Mouse (Mus musculus) heart, adult 8-10 months (tissue): ENCODE data around the gene Hsd17b6. TPM values are rescaled to one million over a fixed set of nuclear protein-coding genes. Genes with fewer than 3 reads are reported as not detected.
"Not testable (repeated sequence)": the region's sequence is repeated elsewhere in the genome, so short reads cannot be mapped to it uniquely, and the experiment has no call there.

Experiments
- DNase-seq: peaks from one replicate; pipeline ENCODE4 v3.0.0; 2022; ENCODE audit warnings: low spot score
- total RNA-seq, 4 experiments: library from RNA; stranded (reverse); gene quantifications; 2 replicates each; pipeline ENCODE4 v1.2.4; 2022

Hsd17b6 gene
- total RNA-seq, result not detected

DNA sequence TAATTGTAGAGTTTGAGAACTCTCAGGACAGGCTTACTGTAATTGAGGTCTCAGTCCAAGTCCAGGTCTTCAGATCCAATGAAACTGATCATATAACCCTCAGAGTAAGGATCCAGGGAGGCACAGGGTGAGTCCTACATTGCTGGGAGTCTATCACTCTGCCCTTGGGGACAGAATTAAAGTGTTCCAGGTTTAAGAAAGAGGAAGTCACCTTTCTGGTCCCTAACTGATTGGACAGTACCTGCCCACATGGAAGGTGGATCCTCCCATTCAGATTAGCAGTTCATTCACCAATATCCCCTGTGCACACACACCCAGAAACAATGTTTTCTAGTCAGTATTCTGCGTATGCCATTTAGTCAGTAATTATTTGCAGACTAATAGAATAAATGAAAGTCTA is at the start of gene Hsd17b6:
Hsd17b6 (minus strand) TSS at position 166 of the 400 bp plus-strand sequence.
- DNase-seq, result no peak

- DNase-seq, result no peak
These were observed 45.6 kb upstream of the Hsd17b6 start for GRCm38 (mm10) chr10:128053001-128053400.

DNA sequence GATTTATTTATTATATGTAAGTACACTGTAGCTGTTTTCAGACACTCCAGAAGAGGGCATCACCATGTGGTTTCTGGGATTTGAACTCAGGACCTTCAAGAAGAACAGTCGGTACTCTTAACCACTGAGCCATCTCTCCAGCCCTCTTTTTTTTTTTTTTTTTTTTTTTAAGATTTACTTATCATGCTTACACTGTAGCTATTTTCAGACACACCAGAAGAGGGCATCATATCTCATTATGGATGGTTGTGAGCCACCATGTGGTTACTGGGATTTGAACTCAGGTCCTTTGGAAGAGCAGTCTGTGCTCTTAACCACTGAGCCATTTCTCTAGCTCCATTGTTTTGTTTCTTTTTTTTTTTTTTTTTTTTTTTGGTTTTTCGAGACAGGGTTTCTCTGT is 44.7 kb upstream of the Hsd17b6 start:
- DNase-seq, result not testable (repeated sequence)

- no peak for DNase-seq
These were observed 44.2 kb upstream of the Hsd17b6 start for GRCm38 (mm10) chr10:128051589-128051988.

DNA sequence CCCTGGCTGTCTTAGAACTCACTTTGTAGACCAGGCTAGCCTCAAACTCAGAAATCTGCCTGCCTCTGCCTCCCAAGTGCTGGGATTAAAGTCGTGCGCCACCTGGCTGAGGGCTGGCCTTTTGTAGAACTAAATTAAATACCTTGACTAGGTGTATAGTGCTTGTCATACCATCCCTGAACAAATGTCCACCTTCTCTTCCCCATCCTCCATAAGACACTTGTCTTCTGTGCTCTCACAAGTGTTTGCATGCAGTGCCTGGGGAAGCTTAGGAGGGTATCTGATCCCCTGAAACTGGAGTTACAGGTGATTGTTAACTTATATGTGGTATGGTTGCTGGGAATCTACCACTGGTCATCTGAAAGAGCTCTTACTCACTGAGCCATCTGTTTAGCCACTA is 42.9 kb upstream of the Hsd17b6 start:
- DNase-seq, result no peak

DNA sequence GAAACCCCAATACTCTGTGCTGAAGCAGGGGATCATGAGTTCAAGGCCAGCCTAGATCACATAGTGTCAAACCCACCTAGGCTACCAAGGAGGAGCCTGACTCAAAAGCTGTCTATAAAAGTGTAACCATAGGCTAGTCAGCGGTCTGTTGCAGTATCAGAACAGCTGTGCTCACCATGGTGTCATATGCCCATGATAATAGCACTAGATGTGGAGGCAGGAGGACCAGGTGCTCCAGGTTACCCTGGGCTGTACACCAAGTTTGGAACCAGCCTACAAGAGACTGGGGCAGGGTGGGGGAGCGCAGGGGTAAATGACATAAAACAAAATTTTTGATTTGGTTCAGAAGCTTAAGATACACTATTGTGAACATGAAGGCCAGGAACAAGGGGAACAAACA is 42.3 kb upstream of the Hsd17b6 start:
- no peak for DNase-seq

GRCm38 (mm10) chr10:128048157-128048556 is 40.7 kb upstream of the Hsd17b6 start:
- DNase-seq, result no peak

DNA sequence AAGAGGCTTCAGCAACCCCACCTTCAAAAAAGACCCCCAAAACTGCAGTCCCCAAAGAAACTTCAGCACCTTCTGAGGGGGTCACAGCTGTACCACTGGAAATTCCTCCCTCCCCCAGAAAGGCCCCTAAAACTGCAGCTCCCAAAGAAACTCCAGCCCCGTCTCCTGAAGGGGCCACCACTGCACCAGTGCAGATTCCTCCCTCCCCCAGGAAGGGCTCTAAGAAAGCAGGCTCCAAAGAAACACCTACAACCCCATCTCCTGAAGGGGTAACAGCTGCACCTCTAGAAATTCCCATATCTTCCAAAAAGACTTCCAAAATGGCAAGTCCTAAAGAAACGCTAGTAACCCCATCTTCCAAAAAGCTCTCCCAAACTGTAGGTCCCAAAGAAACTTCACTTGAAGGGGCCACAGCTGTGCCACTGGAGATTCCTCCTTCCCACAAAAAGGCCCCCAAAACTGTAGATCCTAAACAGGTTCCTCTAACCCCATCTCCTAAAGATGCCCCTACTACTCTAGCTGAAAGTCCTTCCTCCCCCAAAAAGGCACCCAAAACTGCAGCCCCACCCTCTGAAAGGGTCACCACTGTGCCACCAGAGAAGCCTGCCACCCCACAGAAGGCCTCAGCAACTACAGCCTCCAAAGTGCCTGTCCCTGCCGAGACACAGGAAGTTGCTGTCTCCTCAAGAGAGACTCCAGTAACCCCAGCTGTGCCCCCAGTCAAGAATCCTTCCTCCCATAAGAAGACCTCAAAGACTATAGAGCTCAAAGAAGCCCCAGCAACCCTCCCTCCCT is 35.8 kb upstream of the Hsd17b6 start:
- no peak for DNase-seq

- DNase-seq, result no peak
These were observed 35.1 kb upstream of the Hsd17b6 start for GRCm38 (mm10) chr10:128042466-128042865.

- DNase-seq, result no peak
These were observed 34.2 kb upstream of the Hsd17b6 start for GRCm38 (mm10) chr10:128041636-128042035.

- no peak for DNase-seq
These were observed 32.9 kb upstream of the Hsd17b6 start for GRCm38 (mm10) chr10:128040293-128040692.

DNA sequence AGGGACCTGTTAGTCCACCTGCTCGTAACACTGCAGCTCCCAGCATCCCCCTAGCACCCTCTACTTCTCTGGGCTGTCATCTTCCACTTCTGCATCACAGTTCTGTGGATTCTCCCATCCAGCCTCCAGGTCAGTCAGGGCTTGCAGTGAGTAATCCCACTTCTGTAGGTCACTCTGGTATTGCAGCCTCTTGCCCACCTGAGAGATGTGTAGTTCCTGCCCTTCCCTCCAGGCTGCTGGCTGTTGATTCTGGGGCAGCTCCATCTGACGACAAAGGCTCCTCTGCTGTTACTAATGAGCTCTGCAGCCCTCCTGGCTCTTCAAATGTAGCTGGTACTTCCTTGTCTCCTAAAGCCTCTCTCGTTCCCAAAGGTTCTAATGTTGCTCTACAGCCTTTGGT is 32.4 kb upstream of the Hsd17b6 start:
- DNase-seq, result no peak

DNA sequence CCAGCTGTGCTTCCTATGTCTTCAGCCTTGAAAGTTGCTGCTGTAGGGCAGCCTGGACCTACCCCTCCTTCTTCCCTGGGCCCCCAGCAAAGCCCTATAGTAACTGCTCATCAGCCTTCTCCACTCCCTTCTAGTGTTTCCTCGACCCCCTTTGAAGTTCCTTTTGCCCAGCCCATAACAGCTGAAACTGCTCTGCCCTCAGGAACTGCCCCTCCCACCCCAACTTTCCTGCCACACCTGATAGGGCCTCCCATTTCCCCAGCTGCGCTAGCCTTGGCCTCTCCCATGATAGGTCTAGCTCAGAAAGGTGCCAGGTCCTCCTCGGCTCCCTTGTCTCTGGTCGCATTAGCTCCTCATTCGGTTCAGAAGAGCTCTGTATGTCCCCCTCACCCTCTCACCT is 31.8 kb upstream of the Hsd17b6 start:
- no peak for DNase-seq

DNA sequence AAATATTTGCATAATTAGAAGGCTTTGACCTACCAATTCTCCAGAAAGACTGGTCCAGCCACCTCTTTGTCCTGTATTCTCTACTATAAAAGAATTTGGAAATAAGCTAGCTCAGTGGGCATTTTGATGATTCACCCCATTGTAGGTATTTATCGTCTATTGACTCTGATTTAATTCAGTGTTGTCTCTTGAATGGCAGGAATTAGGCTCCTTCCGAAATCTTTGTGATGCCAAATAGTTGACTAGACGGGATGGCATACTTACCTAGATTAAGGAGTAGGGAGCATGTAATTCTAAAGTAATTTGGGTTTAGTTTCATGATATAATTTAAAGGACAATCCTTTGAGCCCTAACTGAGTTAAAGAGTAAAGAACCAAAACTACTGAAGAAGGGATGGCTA is 30.5 kb upstream of the Hsd17b6 start:
- DNase-seq, result no peak

GRCm38 (mm10) chr10:128036746-128037425 is 29.5 kb upstream of the Hsd17b6 start:
- peak; percentile 65 for DNase-seq

DNA sequence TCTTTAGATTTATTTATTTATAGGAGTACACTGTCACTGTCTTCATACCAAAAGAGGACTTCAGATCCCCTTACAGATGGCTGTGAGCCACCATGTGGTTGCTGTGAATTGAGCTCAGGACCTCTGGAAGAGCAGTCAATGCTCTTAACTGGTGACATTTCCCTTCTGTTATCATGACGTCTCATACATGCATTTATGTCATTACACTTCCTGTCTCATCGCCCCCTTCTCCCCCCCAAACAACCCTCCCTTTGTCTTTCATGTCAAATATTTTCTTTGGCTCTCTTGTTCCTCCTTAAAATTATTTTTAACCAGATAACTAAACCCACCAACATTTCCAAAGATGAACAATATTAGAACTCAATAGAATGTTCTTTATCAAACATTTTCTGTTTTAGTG is 23.4 kb upstream of the Hsd17b6 start:
- DNase-seq, result no peak

- DNase-seq, result no peak
These were observed 22.5 kb upstream of the Hsd17b6 start for GRCm38 (mm10) chr10:128029931-128030330.

DNA sequence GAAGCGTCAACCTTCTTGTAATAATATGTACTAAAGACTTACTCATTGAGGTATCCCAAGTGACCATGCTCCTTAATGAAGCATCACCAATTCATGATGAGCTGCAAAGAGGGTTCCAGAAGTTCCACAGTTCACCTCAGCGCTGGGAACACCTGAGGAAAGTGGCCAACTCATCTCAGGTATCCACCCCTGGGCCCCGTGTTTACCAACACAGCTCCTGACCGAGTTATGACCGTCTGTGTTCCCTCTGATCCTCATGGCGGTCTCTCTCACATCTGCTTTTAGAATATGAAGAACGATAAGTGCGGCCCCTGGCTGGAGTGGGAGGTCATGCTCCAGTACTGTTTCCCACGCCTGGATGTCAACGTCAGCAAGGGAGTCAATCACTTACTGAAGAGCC is 16.1 kb upstream of the Hsd17b6 start:
- no peak for DNase-seq

GRCm38 (mm10) chr10:128022196-128022595 is 14.8 kb upstream of the Hsd17b6 start:
- DNase-seq, result no peak

DNA sequence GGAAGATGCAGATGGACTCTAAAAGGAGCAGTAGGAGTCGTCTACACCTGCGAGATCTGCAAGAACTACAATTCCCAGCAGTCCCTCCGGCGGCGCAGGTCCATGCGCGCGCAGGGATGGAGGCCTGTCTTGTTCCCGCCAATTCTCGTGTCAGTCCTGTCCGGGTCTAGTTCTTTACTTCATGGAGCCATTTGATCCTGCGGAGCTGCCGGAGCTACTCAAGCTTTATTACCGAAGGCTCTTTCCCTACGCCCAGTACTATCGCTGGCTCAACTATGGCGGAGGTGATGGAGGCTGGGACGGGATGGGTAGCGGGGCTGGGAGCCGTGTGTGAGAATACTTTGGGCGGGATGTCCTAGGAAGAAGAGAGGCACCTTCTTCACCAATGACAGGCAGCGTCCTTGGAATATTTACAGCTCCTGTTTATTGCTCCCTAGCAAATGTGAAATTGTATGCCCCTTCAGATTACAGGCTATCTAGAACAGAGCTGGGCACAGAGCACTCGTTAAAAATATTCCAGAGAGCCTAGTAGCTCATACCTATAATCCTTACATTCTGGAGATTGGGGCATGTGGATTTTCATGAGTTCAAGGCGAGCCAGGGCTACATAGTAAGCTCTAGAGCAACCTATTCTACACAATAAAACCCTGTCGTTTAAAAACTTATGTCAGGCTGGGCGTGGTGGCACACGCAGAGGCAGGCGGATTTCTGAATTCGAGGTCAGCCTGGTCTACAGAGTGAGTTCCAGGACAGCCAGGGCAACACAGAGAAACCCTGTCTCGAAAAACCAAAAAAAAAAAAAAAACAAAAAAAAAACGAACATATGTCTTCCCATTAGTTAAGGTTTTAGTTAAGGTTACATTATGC is 7.9 kb upstream of the Hsd17b6 start, which contains the start of gene Prim1:
Prim1 (plus strand) TSS at position 101 of the 867 bp plus-strand sequence.
- peak; percentile 76 for DNase-seq

DNA sequence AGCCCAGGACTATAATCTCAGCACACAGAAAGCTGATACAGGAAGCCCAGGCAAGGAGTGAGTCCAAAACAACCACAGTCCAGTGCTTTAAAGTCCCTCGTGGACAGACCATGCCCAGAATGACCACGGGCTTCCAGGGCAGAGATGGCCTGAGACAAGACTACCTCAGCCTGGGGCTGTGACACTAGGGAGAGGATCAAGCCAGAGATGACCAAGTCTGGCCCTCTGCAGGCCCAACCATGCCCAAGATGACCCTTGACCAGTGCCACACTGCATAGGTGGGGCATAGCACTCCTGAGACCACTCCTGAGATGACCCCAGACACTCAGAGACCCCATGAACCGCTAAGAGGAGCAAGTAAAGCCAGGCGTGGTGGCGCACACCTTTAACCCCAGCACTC is 2.3 kb upstream of the Hsd17b6 start:
- DNase-seq, result no peak

GRCm38 (mm10) chr10:128008207-128008889 is 937 bp upstream of the Hsd17b6 start:
- DNase-seq, result peak; percentile 83
